8 mouse cellular contexts compared by ENCODE assay signal in genomic region chr6:148895773-148896506, GRCm38 (mm10). TPM values are rescaled to one million over a fixed set of nuclear protein-coding genes. Genes with fewer than 3 reads are reported as not detected.
DNase-seq lines count a peak whose midpoint lies in the region; ATAC-seq and TF ChIP-seq lines count a peak whose summit lies in the region.

Gene Caprin2 (minus strand): TSS chr6:148896237.

- intact Hi-C loops in heart, postnatal 25 days (cut with DNase I) = loop anchor here (5.0 kb wide), 1 partner anchor 64 kb away; the partner anchor contains the start of gene Ipo8

- H3K27me3 ChIP-seq in forebrain, embryonic 15.5 days = no peaks in the 10 kb centered on the region

- H3K4me1 ChIP-seq in forebrain, embryonic 15.5 days = peaks cover 10% of the 10 kb centered on the region
- no peaks in the 10 kb centered on the region; the same call in 1 of the 2 replicates for H3K4me1 ChIP-seq in lung, adult 2 months (ENCODE audit: control insufficient read depth, insufficient read depth, low read length)

- TF ChIP-seq CTCF in lung, adult 2 months (IDR thresholded peaks at IDR 0.05; ENCODE audit: insufficient read depth, low read length) = no peak

- H3K9ac ChIP-seq in forebrain, embryonic 15.5 days (replicated peaks) = peak within 1 kb of the TSS; percentile 81

- peak within 1 kb of the TSS; percentile 95 for H3K4me2 ChIP-seq in forebrain, embryonic 15.5 days (replicated peaks)

- no peaks in the 10 kb centered on the region for H3K36me3 ChIP-seq in forebrain, embryonic 15.5 days

- peak within 1 kb of the TSS; percentile 75 for H3K4me3 ChIP-seq in forebrain, embryonic 15.5 days
- peak within 1 kb of the TSS; percentile 85 for H3K4me3 ChIP-seq in lung, adult 2 months (replicated peaks; ENCODE audit: extremely low read depth, low read depth, low read length)

- peak within 1 kb of the TSS; percentile 94 for H3K27ac ChIP-seq in forebrain, embryonic 15.5 days (replicated peaks)

- peak; percentile 89 for TF ChIP-seq POLR2A in lung, adult 2 months (IDR thresholded peaks at IDR 0.05; ENCODE audit: borderline replicate concordance, extremely low read depth, low read depth, low read length)

- peak; percentile 98 for DNase-seq in ES-CJ7 (ENCODE audit: low read depth, low spot score)
- peak; percentile 90 for DNase-seq in cerebellum, adult 11 months
- peak; percentile 81 for DNase-seq in heart, postnatal 25 days (ENCODE audit: low spot score)
- peak; percentile 86 to 92 for DNase-seq in layer of hippocampus, adult 18-20 months (ENCODE audit: low spot score in 2 of 2)
- DNase-seq in lung, adult 2 months = peak; percentile 91
- DNase-seq in thymus, adult 18-20 months = peak; percentile 96 to 97

- peak; percentile 99 for ATAC-seq in forebrain, embryonic 15.5 days (replicated peaks)
- ATAC-seq in neutrophil, adult 5-6 weeks (ENCODE audit: extremely low read depth, insufficient number of reproducible peaks, low FRiP score, poor library complexity, severe bottlenecking) = peak; percentile 92

- H3K9me3 ChIP-seq in forebrain, embryonic 15.5 days = no peaks in the 10 kb centered on the region

- 1% methylated on average over 65 of the region's 65 CpGs for WGBS in forebrain, embryonic 15.5 days
- 1% methylated on average over 64 of the region's 65 CpGs for WGBS in lung, adult 2 months

RNA-seq across cellular contexts. Expression of gene Caprin2, which starts in this region (rescaled TPM):
- 9.9 and 10.6 TPM in 2 replicates for polyA plus RNA-seq in forebrain, embryonic 15.5 days (2015; fragmentation: Nextera tagmentation; extraction: Ambion mirVana)
- total RNA-seq in heart, postnatal 25 days (2021) = 1 to 10 TPM; 4.5 to 5.7 TPM
- total RNA-seq in layer of hippocampus, adult 18-20 months (2021) = 1 to 10 TPM; 7.2 TPM
- polyA plus RNA-seq in lung, adult 2 months (2012; rRNA removed) = 3.5 and 3.6 TPM in 2 replicates
- 11.4 and 15.0 TPM in 2 replicates for total RNA-seq in neutrophil, adult 5-6 weeks (2017)

Comparison
In these comparisons a context has a peak if more than half of its experiments do, and no peak if none do; other contexts are left out.
1. Peak in every context shown above with its lines: DNase-seq, ATAC-seq, H3K4me3 ChIP-seq and H3K27ac ChIP-seq.